Mouse (Mus musculus): ENCODE measurements around the gene Gm13871.
"Not testable (repeated sequence)": the region's sequence is repeated elsewhere in the genome, so short reads cannot be mapped to it uniquely, and the experiment has no call there.

Gm13871 gene

DNA sequence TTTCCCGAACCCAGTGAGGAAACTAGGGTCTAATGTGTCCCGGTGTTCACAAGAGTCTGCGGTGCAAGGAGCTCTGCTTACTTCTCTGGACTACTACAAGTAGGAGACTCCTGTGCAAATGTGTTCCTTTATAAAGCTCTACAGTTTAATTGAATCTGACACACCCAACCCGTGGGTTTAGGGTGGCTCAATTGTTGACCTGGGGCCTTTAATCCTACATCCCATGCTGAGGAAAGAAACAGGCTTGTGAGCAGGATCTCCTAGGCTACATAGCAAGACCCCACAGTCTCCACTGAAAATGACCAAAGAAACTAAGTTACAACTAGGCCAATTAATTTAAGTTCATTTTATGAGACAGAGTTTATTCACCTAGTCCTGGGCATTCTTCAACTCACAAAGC, at the start of gene Gm13871:
Gm13871 (minus strand) TSS at position 101 of the 400 bp plus-strand sequence.
- DNase-seq (ENCODE audit: low read depth, low spot score): not testable (repeated sequence)

DNA sequence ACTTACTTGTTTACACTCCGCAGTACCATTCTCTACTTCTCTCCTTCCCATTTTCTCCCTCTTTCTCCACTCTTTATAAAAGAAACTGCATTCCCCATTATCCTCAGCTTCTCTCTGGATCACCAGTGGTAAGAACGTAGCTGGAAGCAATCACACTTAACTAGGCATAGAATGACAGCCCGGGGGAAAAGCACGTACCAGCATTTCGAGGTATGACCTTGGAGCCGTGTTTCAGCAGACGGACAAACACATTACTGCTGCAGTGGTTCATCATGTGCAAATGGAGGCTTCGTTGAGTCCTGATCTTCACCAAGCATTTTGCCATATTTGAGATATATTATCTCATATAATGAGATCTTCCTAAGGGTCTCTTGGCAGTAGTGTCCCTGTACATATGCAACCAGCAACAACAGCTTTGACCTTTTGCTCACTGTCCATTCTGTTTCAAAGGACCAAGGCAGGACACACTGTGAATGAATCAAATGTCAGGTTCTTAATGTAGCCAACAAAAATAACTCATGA, 44.7 kb upstream of the Gm13871 start, which contains the start of gene 2310002L09Rik:
2310002L09Rik (minus strand) TSS at position 472 of the 522 bp plus-strand sequence.
- DNase-seq (ENCODE audit: low read depth, low spot score): no peak

DNA sequence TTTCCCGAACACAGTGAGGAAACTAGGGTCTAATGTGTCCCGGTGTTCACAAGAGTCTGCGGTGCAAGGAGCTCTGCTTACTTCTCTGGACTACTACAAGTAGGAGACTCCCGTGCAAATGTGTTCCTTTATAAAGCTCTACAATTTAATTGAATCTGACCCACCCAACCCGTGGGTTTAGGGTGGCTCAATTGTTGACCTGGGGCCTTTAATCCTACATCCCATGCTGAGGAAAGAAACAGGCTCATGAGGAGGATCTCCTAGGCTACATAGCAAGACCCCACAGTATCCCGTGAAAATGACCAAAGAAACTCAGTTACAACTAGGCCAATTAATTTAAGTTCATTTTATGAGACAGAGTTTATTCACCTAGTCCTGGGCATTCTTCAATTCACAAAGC, 14.9 kb upstream of the Gm13871 start, which contains the start of gene Gm11756:
Gm11756 (minus strand) TSS at position 101 of the 400 bp plus-strand sequence.
- not testable (repeated sequence) for DNase-seq (ENCODE audit: low read depth, low spot score)

DNA sequence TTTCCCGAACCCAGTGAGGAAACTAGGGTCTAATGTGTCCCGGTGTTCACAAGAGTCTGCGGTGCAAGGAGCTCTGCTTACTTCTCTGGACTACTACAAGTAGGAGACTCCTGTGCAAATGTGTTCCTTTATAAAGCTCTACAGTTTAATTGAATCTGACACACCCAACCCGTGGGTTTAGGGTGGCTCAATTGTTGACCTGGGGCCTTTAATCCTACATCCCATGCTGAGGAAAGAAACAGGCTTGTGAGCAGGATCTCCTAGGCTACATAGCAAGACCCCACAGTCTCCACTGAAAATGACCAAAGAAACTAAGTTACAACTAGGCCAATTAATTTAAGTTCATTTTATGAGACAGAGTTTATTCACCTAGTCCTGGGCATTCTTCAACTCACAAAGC, 14.7 kb downstream of the Gm13871 start, which contains the start of gene Gm11757:
Gm11757 (minus strand) TSS at position 101 of the 400 bp plus-strand sequence.
- not testable (repeated sequence) for DNase-seq (ENCODE audit: low read depth, low spot score)

DNA sequence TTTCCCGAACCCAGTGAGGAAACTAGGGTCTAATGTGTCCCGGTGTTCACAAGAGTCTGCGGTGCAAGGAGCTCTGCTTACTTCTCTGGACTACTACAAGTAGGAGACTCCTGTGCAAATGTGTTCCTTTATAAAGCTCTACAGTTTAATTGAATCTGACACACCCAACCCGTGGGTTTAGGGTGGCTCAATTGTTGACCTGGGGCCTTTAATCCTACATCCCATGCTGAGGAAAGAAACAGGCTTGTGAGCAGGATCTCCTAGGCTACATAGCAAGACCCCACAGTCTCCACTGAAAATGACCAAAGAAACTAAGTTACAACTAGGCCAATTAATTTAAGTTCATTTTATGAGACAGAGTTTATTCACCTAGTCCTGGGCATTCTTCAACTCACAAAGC, 29.6 kb downstream of the Gm13871 start, which contains the start of gene Gm11758:
Gm11758 (minus strand) TSS at position 101 of the 400 bp plus-strand sequence.
- not testable (repeated sequence) for DNase-seq (ENCODE audit: low read depth, low spot score)

Measured in ZHBTc4 (cell line).